Mouse (Mus musculus) cerebellum, postnatal 36 days (tissue): ENCODE results near the gene Lgr6.
"Not testable (repeated sequence)": the region's sequence is repeated elsewhere in the genome, so short reads cannot be mapped to it uniquely, and the experiment has no call there.

ENCODE experiments used
- DNase-seq, 2 experiments: peaks; one replicate each; pipeline ENCODE4 v3.0.0; 2021 to 2022; ENCODE audit warnings: mixed read lengths in 2 of 2

The Lgr6 gene

GRCm38 (mm10) chr1:135128011-135128441 is 22.9 kb upstream of the Lgr6 start:
- no peak for DNase-seq

GRCm38 (mm10) chr1:135126443-135127027 is 21.5 kb upstream of the Lgr6 start:
- no peak for DNase-seq

GRCm38 (mm10) chr1:135125990-135126389 is 20.9 kb upstream of the Lgr6 start:
- DNase-seq: no peak

- DNase-seq: no peak
Observed at GRCm38 (mm10) chr1:135124573-135125363, 19.7 kb upstream of the Lgr6 start.

- peak; percentile 41 to 43 for DNase-seq
Observed at GRCm38 (mm10) chr1:135112661-135113060, 7.6 kb upstream of the Lgr6 start.

GRCm38 (mm10) chr1:135111271-135111670 is 6.2 kb upstream of the Lgr6 start:
- not testable (repeated sequence) for DNase-seq

GRCm38 (mm10) chr1:135110075-135110474 is 5.0 kb upstream of the Lgr6 start:
- peak; percentile 74 to 80 for DNase-seq

- DNase-seq: peak; percentile 36 to 38
Observed at GRCm38 (mm10) chr1:135108611-135109010, 3.5 kb upstream of the Lgr6 start.

GRCm38 (mm10) chr1:135105951-135106350 is 875 bp upstream of the Lgr6 start:
- peak; percentile 40 to 56 for DNase-seq

GRCm38 (mm10) chr1:135100400-135100799 is 4.7 kb downstream of the Lgr6 start:
- no peak for DNase-seq

- DNase-seq: peak in 1 of 2 experiments; percentile 24
Observed at GRCm38 (mm10) chr1:135098441-135098840, 6.6 kb downstream of the Lgr6 start.

GRCm38 (mm10) chr1:135097441-135097840 is 7.6 kb downstream of the Lgr6 start:
- DNase-seq: no peak

- DNase-seq: no peak
Observed at GRCm38 (mm10) chr1:135096312-135096711, 8.8 kb downstream of the Lgr6 start.

GRCm38 (mm10) chr1:135095189-135095588 is 9.9 kb downstream of the Lgr6 start:
- DNase-seq: no peak

GRCm38 (mm10) chr1:135094723-135095122 is 10.4 kb downstream of the Lgr6 start:
- no peak for DNase-seq

- no peak for DNase-seq
Observed at GRCm38 (mm10) chr1:135090914-135091313, 14.2 kb downstream of the Lgr6 start.

- DNase-seq: peak; percentile 33 to 39
Observed at GRCm38 (mm10) chr1:135089626-135090025, 15.4 kb downstream of the Lgr6 start.

GRCm38 (mm10) chr1:135087414-135087813 is 17.7 kb downstream of the Lgr6 start:
- DNase-seq: no peak

GRCm38 (mm10) chr1:135086015-135086414 is 19.1 kb downstream of the Lgr6 start:
- DNase-seq: no peak

GRCm38 (mm10) chr1:135085296-135085871 is 19.7 kb downstream of the Lgr6 start:
- no peak for DNase-seq

- no peak for DNase-seq
Observed at GRCm38 (mm10) chr1:135083465-135083864, 21.6 kb downstream of the Lgr6 start.

- no peak for DNase-seq
Observed at GRCm38 (mm10) chr1:135082267-135082666, 22.8 kb downstream of the Lgr6 start.

- no peak for DNase-seq
Observed at GRCm38 (mm10) chr1:135079021-135079420, 26.1 kb downstream of the Lgr6 start.

GRCm38 (mm10) chr1:135076470-135076869 is 28.6 kb downstream of the Lgr6 start:
- no peak for DNase-seq
